Mouse (Mus musculus) T-cell, adult 2 months (primary cell): ENCODE measurements around the gene Slc25a15.

Experiments
- DNase-seq: peaks from one replicate; pipeline ENCODE4 v3.0.0; 2022; ENCODE audit warnings: low spot score

Gene Slc25a15

GRCm38 (mm10) chr8:22398142-22398951 lies at the start of gene Slc25a15:
Gene Slc25a15 (minus strand): TSS chr8:22398597.
- DNase-seq: peak; percentile 81

- no peak for DNase-seq
Measured at GRCm38 (mm10) chr8:22411971-22412370, 13.6 kb upstream of the Slc25a15 start.

GRCm38 (mm10) chr8:22411282-22411702 lies 12.9 kb upstream of the Slc25a15 start, which contains the start of gene Mrps31:
Gene Mrps31 (plus strand): TSS chr8:22411361.
- DNase-seq: peak; percentile 81

GRCm38 (mm10) chr8:22410688-22411281 lies 12.4 kb upstream of the Slc25a15 start:
- no peak for DNase-seq

GRCm38 (mm10) chr8:22405733-22406132 lies 7.3 kb upstream of the Slc25a15 start:
- DNase-seq: peak; percentile 63

DNA sequence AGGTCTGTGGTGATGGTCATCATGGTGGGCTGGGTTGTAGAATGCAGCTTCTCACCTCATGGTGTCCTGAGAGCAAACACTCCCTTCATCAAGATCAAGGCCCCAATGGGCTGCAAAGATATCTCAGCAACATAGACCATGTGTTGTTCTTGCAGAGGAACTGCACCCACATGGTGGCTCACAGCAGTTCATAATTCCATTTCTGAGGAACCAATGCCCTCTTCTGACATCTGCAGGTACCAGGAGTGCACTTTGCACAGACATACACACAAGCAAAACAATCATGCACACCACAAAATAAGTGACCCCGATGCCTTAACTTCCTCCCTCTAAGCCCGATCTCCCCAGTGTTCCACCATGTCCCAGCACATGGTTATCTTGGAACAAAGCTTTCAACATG lies 4.8 kb upstream of the Slc25a15 start:
- DNase-seq: no peak

DNA sequence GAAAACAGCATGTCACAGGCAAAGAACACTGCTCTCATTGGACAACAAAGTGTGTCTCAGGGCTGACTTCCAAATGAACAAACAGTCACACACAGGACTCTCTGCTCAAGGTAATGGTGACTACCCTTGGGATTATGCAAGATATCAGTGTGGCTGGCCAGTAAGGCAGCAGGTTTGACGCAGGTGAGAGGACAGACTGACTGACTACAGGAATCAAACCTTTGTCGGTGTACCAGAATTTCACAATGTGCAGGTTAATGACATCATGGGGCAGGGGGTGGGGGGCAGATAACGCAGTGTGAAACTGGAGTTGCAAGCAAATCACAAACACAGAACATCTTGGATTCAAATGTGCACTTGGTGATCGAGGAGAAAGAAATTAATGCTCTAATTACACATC lies 2.2 kb upstream of the Slc25a15 start:
- no peak for DNase-seq

GRCm38 (mm10) chr8:22399285-22399880 lies 986 bp upstream of the Slc25a15 start:
- no peak for DNase-seq

GRCm38 (mm10) chr8:22397811-22398141 lies 621 bp downstream of the Slc25a15 start:
- DNase-seq: no peak

- no peak for DNase-seq
Measured at GRCm38 (mm10) chr8:22395256-22395655, 3.1 kb downstream of the Slc25a15 start.

GRCm38 (mm10) chr8:22394471-22394870 lies 3.9 kb downstream of the Slc25a15 start:
- no peak for DNase-seq

DNA sequence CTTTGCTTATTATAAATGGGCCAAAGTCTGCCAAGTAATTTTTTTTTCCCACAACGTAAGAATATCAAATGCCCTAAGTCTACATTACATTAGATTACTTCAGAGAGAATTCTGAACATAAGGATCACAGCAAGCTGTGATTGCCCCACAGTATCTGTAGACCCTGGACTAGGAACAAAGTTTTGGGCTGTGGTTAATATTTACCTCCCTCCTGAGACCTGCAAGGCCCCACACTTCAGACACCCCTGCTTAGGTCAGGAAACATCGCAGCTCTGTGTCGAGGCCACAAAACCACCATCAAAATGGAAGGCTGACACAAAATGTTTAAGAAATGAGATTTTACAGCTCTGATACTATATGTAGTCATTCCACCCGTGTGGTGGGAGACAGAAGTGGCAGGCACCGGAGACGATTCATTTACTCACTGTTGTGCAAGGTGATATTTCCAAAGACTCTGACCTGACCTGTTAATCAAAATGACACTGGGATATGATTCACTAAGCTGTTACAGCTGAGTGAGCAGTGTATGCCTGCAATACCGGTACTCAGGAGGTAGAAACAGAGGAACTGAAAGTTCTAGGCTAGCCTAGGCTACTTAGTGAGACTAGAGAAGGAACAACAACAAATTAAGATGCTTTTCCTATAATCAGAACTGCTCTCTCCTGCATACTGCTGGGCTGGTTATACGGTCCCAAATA lies 7.5 kb downstream of the Slc25a15 start:
- DNase-seq: no peak

GRCm38 (mm10) chr8:22389874-22390273 lies 8.5 kb downstream of the Slc25a15 start:
- DNase-seq: no peak

DNA sequence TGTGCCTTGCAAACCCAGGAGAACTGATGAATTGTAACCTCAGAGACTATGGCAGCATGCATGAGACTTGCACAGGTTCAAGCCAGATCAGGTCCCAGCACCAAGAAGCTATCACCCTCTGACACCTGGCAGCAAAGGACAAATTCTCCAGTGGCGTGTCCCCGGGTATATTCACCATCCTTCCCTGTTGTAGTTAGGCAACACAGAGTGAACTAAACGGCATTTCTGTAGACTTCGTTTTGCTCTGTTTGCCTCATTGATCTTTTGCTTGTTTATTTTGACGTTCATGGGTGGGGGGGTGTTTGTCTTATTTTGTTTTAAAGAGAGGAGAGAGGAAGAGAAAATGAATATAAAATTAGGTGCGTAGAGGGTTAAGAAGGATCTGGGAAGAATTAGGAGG lies 13.2 kb downstream of the Slc25a15 start:
- DNase-seq: no peak

GRCm38 (mm10) chr8:22382824-22383595 lies 15.4 kb downstream of the Slc25a15 start:
- no peak for DNase-seq

GRCm38 (mm10) chr8:22380934-22381333 lies 17.5 kb downstream of the Slc25a15 start:
- DNase-seq: no peak

DNA sequence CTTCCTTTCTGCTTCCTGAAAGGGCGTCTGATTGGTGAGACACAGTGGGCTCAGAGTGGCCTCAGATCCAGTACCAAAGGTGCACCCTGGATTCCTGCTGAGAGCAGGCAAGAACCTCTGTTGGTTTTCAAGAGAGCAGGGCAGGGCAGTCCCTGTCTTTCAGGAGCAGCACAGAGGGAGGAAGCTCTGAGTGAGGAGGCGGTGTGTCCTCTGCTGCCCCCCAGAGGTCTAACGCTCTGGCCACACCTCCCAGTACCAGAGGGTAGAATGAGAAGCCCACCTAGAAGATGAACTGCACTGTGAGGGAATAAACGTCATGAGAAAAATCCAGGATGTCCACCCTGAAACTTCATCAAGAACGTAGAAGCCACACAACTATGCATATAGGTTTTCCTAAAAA lies 21.5 kb downstream of the Slc25a15 start:
- peak; percentile 13 for DNase-seq

DNA sequence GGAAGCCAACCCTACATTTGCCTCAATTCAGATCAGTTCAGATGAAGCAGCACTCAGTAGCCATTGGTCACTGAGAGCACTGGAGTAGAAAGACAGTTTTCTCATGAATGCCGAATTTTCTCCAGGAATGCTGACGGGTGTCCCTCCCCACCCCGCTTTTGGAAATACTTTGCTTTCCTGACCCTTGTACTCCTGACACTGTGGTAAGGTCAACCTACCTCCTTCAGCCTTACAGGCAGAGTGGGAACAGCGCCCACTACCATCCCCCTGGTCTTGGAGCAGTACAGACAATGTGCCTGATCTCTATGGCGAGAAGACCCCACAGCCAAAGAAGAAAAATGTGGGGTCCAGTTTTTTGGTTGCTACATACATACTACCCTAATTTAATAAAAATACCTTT lies 22.1 kb downstream of the Slc25a15 start:
- DNase-seq: no peak

DNA sequence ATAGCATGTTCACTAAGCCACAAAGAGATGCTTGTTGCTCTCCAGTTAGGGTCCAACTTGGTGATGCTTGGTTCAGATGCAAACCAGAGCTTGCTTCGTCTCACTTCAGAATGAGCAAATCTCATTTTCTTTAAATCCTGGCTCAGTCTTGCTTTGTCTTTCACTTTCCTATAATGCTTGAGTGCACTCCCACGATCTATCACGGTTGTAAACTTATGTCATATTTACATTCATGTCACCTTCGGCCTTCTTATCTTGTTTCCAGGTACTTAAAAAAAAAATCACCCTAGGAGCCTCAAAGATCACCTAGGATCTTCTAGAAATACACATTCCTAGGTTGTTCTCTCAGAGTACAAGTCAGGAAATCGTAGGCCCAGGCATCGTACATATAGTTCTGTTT lies 38.5 kb downstream of the Slc25a15 start:
- DNase-seq: no peak

GRCm38 (mm10) chr8:22359359-22359758 lies 39.0 kb downstream of the Slc25a15 start:
- no peak for DNase-seq

DNA sequence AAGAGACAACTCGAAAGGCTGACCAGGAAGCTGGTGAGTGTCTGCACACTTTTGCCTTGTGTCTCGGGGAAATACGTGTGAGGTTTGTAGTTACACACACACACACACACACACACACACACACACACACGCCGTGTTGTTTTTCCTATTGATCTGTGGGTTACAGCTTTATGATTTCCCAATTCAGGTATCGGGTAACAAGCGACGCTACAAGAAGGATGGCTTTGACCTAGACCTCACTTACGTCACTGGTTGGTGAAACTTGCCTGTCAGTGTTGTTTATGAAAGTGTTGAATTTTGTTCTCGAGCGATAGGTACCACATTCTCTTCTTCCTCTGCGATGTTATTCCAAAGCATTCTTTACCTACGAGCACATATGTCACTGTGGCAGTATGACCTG lies 63.0 kb downstream of the Slc25a15 start:
- no peak for DNase-seq
